In genomic region chrX:48593721-48594098, GRCm38 (mm10) we compare ENCODE assay signal across 8 mouse cellular contexts. TPM values are rescaled to one million over a fixed set of nuclear protein-coding genes. Genes with fewer than 3 reads are reported as not detected.
DNase-seq lines count a peak whose midpoint lies in the region; ATAC-seq and TF ChIP-seq lines count a peak whose summit lies in the region.

No protein-coding gene starts in this region.

- H3K9ac ChIP-seq in embryonic facial prominence, embryonic 15.5 days = peak overlapping the region; percentile 47
- peak overlapping the region; percentile 71 for H3K9ac ChIP-seq in limb, embryonic 12.5 days (replicated peaks)

- peaks cover 4% of the 10 kb centered on the region; the same call in 1 of the 2 replicates for H3K36me3 ChIP-seq in embryonic facial prominence, embryonic 15.5 days
- H3K36me3 ChIP-seq in limb, embryonic 12.5 days = peaks cover 13% of the 10 kb centered on the region; the same call in 1 of the 2 replicates

- TF ChIP-seq POLR2A in olfactory bulb, adult 2 months (IDR thresholded peaks at IDR 0.05; ENCODE audit: insufficient read depth, low read depth, low read length) = no peak

- intact Hi-C loops in left cerebral cortex, adult 2 months (cut with DNase I) = loop anchor here (1.0 kb wide), 1 partner anchor 30 kb away; the partner anchor contains the start of gene Slc25a14

- H3K9me3 ChIP-seq in embryonic facial prominence, embryonic 15.5 days (replicated peaks) = no peaks in the 10 kb centered on the region
- H3K9me3 ChIP-seq in limb, embryonic 12.5 days = no peaks in the 10 kb centered on the region

- DNase-seq in left cerebral cortex, adult 2 months (ENCODE audit: extremely low spot score in 1 of 2, low spot score in 2 of 2) = peak in 1 of 2 experiments; percentile 10
- DNase-seq in left cerebral cortex, adult 8-10 months (ENCODE audit: low spot score in 2 of 2) = no peak
- peak; percentile 6 for DNase-seq in MN1 (ENCODE audit: low spot score)
- no peak for DNase-seq in adrenal gland, adult 2 months
- no peak for DNase-seq in adrenal gland, postnatal 25 days

- no peaks in the 10 kb centered on the region for H3K4me1 ChIP-seq in embryonic facial prominence, embryonic 15.5 days
- 0 out of 2 replicates have a peak, but pooled peaks cover 4% of the 10 kb centered on the region for H3K4me1 ChIP-seq in limb, embryonic 12.5 days (replicated peaks)
- H3K4me1 ChIP-seq in olfactory bulb, adult 2 months (ENCODE audit: control insufficient read depth, insufficient read depth, low read length) = no peaks in the 10 kb centered on the region

- TF ChIP-seq CTCF in left cerebral cortex, adult 2 months (IDR thresholded peaks at IDR 0.05) = no peak
- TF ChIP-seq CTCF in olfactory bulb, adult 2 months (IDR thresholded peaks at IDR 0.05; ENCODE audit: insufficient read depth, low read depth, low read length) = no peak

- 28% methylated on average over 15 of the region's 15 CpGs for WGBS in embryonic facial prominence, embryonic 15.5 days
- WGBS in limb, embryonic 12.5 days = 29% methylated on average over 13 of the region's 15 CpGs
- WGBS in olfactory bulb, adult 2 months = 14% methylated on average over 13 of the region's 15 CpGs

- H3K4me2 ChIP-seq in embryonic facial prominence, embryonic 15.5 days (replicated peaks) = peak overlapping the region; percentile 52
- peak overlapping the region; percentile 51 for H3K4me2 ChIP-seq in limb, embryonic 12.5 days

- H3K4me3 ChIP-seq in left cerebral cortex, adult 2 months = peak overlapping the region; percentile 64
- H3K4me3 ChIP-seq in embryonic facial prominence, embryonic 15.5 days (replicated peaks) = peak overlapping the region; percentile 62
- peak overlapping the region; percentile 62 for H3K4me3 ChIP-seq in limb, embryonic 12.5 days (replicated peaks)
- H3K4me3 ChIP-seq in olfactory bulb, adult 2 months (ENCODE audit: insufficient read depth, low read depth, low read length) = peak overlapping the region; percentile 56

- peak; percentile 34; the same call in 1 of the 2 replicates for ATAC-seq in embryonic facial prominence, embryonic 15.5 days (ENCODE audit: insufficient number of reproducible peaks, low FRiP score, low TSS enrichment, low read depth)
- no peak; the same call in 1 of the 2 replicates for ATAC-seq in limb, embryonic 12.5 days (ENCODE audit: insufficient number of reproducible peaks, insufficient read depth, low FRiP score, low TSS enrichment, low read depth)

- no peaks in the 10 kb centered on the region for H3K27me3 ChIP-seq in embryonic facial prominence, embryonic 15.5 days
- H3K27me3 ChIP-seq in limb, embryonic 12.5 days = no peaks in the 10 kb centered on the region

- peak overlapping the region; percentile 88 for H3K27ac ChIP-seq in left cerebral cortex, adult 2 months
- peak overlapping the region; percentile 79 for H3K27ac ChIP-seq in embryonic facial prominence, embryonic 15.5 days (replicated peaks)
- H3K27ac ChIP-seq in limb, embryonic 12.5 days = peak overlapping the region; percentile 84
- H3K27ac ChIP-seq in olfactory bulb, adult 2 months (ENCODE audit: insufficient read depth, low read depth, low read length) = peak overlapping the region; percentile 53

RNA-seq across cellular contexts. Expression of gene Zfp280c, which starts 0.6 kb away (rescaled TPM):
- 10 to 100 TPM; 21.0 to 21.3 TPM for total RNA-seq in left cerebral cortex, adult 2 months (2021)
- 10 to 100 TPM; 21.1 to 24.8 (median 23.1) TPM for total RNA-seq in left cerebral cortex, adult 8-10 months (2022)
- 9.7 and 10.2 TPM in 2 replicates for polyA plus RNA-seq in embryonic facial prominence, embryonic 15.5 days (2015; fragmentation: Nextera tagmentation; extraction: Ambion mirVana)
- polyA plus RNA-seq in limb, embryonic 12.5 days (2016; fragmentation: Nextera tagmentation; extraction: Ambion mirVana) = 19.6 and 19.7 TPM in 2 replicates
- not detected in 2 replicates for polyA plus RNA-seq in olfactory bulb, adult 2 months (2012; ENCODE audit: insufficient read depth, insufficient read length, low replicate concordance, missing spikeins)
- total RNA-seq in adrenal gland, adult 2 months (2021) = 10 to 100 TPM in 1 of 2 experiments, 1 to 10 TPM in 1; 9.8 to 11.8 TPM
- 0.65 and 0.76 TPM in 2 replicates for polyA plus RNA-seq in adrenal gland, adult 2 months (2012; rRNA removed)
- 11.5 and 12.3 TPM in 2 replicates for total RNA-seq in adrenal gland, postnatal 25 days (2021)

RNA-seq across cellular contexts. Expression of gene Slc25a14, which starts 29.5 kb away (rescaled TPM):
- total RNA-seq in left cerebral cortex, adult 2 months (2021) = 10 to 100 TPM; 58.3 to 68.5 TPM
- total RNA-seq in left cerebral cortex, adult 8-10 months (2022) = 10 to 100 TPM; 57.8 to 72.4 (median 66.7) TPM
- polyA plus RNA-seq in embryonic facial prominence, embryonic 15.5 days (2015; fragmentation: Nextera tagmentation; extraction: Ambion mirVana) = 15.7 and 16.0 TPM in 2 replicates
- 16.6 and 20.1 TPM in 2 replicates for polyA plus RNA-seq in limb, embryonic 12.5 days (2016; fragmentation: Nextera tagmentation; extraction: Ambion mirVana)
- not detected in 2 replicates for polyA plus RNA-seq in olfactory bulb, adult 2 months (2012; ENCODE audit: insufficient read depth, insufficient read length, low replicate concordance, missing spikeins)
- total RNA-seq in adrenal gland, adult 2 months (2021) = 10 to 100 TPM in 1 of 2 experiments, 1 to 10 TPM in 1; 8.3 to 15.0 TPM
- polyA plus RNA-seq in adrenal gland, adult 2 months (2012; rRNA removed) = 1.4 and 1.8 TPM in 2 replicates
- 9.3 and 11.8 TPM in 2 replicates for total RNA-seq in adrenal gland, postnatal 25 days (2021)
